In genomic region chr8:69775149-69775534, GRCm38 (mm10) we compare ENCODE assay signal across 7 mouse cellular contexts. TPM values are rescaled to one million over a fixed set of nuclear protein-coding genes. Genes with fewer than 3 reads are reported as not detected.
DNase-seq lines count a peak whose midpoint lies in the region; ATAC-seq lines count a peak whose summit lies in the region.

No protein-coding gene starts in this region.

- H3K27me3 ChIP-seq in neural tube, embryonic 11.5 days (ENCODE audit: control insufficient read depth, insufficient read depth, low read length): no peaks in the 10 kb centered on the region
- no peaks in the 10 kb centered on the region for H3K27me3 ChIP-seq in forebrain, embryonic 12.5 days
- H3K27me3 ChIP-seq in limb, embryonic 15.5 days: no peaks in the 10 kb centered on the region
- H3K27me3 ChIP-seq in stomach, embryonic 16.5 days (ENCODE audit: control insufficient read depth, insufficient read depth, low read length): no peaks in the 10 kb centered on the region

- WGBS in neural tube, embryonic 11.5 days: 58% methylated on average over 2 of the region's 2 CpGs
- 59% methylated on average over 2 of the region's 2 CpGs for WGBS in forebrain, embryonic 12.5 days
- WGBS in limb, embryonic 15.5 days: 40% methylated on average over 2 of the region's 2 CpGs
- 47% methylated on average over 2 of the region's 2 CpGs for WGBS in stomach, embryonic 16.5 days

- H3K4me1 ChIP-seq in neural tube, embryonic 11.5 days (ENCODE audit: control insufficient read depth, insufficient read depth, low read length): peaks cover 10% of the 10 kb centered on the region; the same call in 1 of the 2 replicates
- H3K4me1 ChIP-seq in forebrain, embryonic 12.5 days: peaks cover 28% of the 10 kb centered on the region
- peaks cover 17% of the 10 kb centered on the region for H3K4me1 ChIP-seq in limb, embryonic 15.5 days
- peaks cover 11% of the 10 kb centered on the region; the same call in 1 of the 2 replicates for H3K4me1 ChIP-seq in stomach, embryonic 16.5 days (ENCODE audit: control insufficient read depth, insufficient read depth, low read length)

- H3K9me3 ChIP-seq in neural tube, embryonic 11.5 days (ENCODE audit: control insufficient read depth, low read length): no peaks in the 10 kb centered on the region
- no peaks in the 10 kb centered on the region for H3K9me3 ChIP-seq in forebrain, embryonic 12.5 days
- no peaks in the 10 kb centered on the region for H3K9me3 ChIP-seq in limb, embryonic 15.5 days
- H3K9me3 ChIP-seq in stomach, embryonic 16.5 days (replicated peaks; ENCODE audit: control insufficient read depth, low read length): no peaks in the 10 kb centered on the region

- H3K9ac ChIP-seq in neural tube, embryonic 11.5 days (ENCODE audit: low read length): no peak overlapping the region; the same call in 1 of the 2 replicates
- peak overlapping the region; percentile 84; the same call in 1 of the 2 replicates for H3K9ac ChIP-seq in forebrain, embryonic 12.5 days
- no peak overlapping the region for H3K9ac ChIP-seq in limb, embryonic 15.5 days
- H3K9ac ChIP-seq in stomach, embryonic 16.5 days (ENCODE audit: low read length): no peak overlapping the region

- H3K4me2 ChIP-seq in neural tube, embryonic 11.5 days (ENCODE audit: low read depth): 0 out of 2 replicates have a peak overlapping the region, but pooled peaks have one; percentile 4
- H3K4me2 ChIP-seq in forebrain, embryonic 12.5 days: peak overlapping the region; percentile 39
- peak overlapping the region; percentile 36 for H3K4me2 ChIP-seq in limb, embryonic 15.5 days
- peak overlapping the region; percentile 43; the same call in 1 of the 2 replicates for H3K4me2 ChIP-seq in stomach, embryonic 16.5 days (ENCODE audit: low read depth, low read length)

- no peak overlapping the region for H3K27ac ChIP-seq in neural tube, embryonic 11.5 days (ENCODE audit: low read depth, low read length)
- H3K27ac ChIP-seq in forebrain, embryonic 12.5 days: peak overlapping the region; percentile 100; the same call in 1 of the 2 replicates
- peak overlapping the region; percentile 100; the same call in 1 of the 2 replicates for H3K27ac ChIP-seq in limb, embryonic 15.5 days
- H3K27ac ChIP-seq in stomach, embryonic 16.5 days (ENCODE audit: low read length): 0 out of 2 replicates have a peak overlapping the region, but pooled peaks have one; percentile 4

- H3K36me3 ChIP-seq in neural tube, embryonic 11.5 days (ENCODE audit: control insufficient read depth, insufficient read depth, low read length): no peaks in the 10 kb centered on the region
- H3K36me3 ChIP-seq in forebrain, embryonic 12.5 days (replicated peaks): 0 out of 2 replicates have a peak, but pooled peaks cover 2% of the 10 kb centered on the region
- H3K36me3 ChIP-seq in limb, embryonic 15.5 days: peaks cover 3% of the 10 kb centered on the region; the same call in 1 of the 2 replicates
- H3K36me3 ChIP-seq in stomach, embryonic 16.5 days (ENCODE audit: control insufficient read depth, insufficient read depth, low read length): no peaks in the 10 kb centered on the region

- peak overlapping the region; percentile 84; the same call in 1 of the 2 replicates for H3K4me3 ChIP-seq in neural tube, embryonic 11.5 days (ENCODE audit: low read depth, low read length)
- H3K4me3 ChIP-seq in forebrain, embryonic 12.5 days (replicated peaks): peak overlapping the region; percentile 80
- H3K4me3 ChIP-seq in limb, embryonic 15.5 days: peak overlapping the region; percentile 74
- H3K4me3 ChIP-seq in stomach, embryonic 16.5 days (replicated peaks; ENCODE audit: low read length): peak overlapping the region; percentile 90

- ATAC-seq in neural tube, embryonic 11.5 days (ENCODE audit: insufficient read depth, low FRiP score, low TSS enrichment): no peak
- no peak; the same call in 1 of the 2 replicates for ATAC-seq in forebrain, embryonic 12.5 days (ENCODE audit: low FRiP score)
- ATAC-seq in limb, embryonic 15.5 days (ENCODE audit: insufficient number of reproducible peaks, low FRiP score, low TSS enrichment, low read depth): no peak
- ATAC-seq in stomach, embryonic 16.5 days (ENCODE audit: insufficient read depth, low FRiP score): no peak

- DNase-seq in neural tube, embryonic 11.5 days (ENCODE audit: low spot score): no peak
- no peak for DNase-seq in neural tube, embryonic 10.5 days (ENCODE audit: extremely low spot score, low spot score)
- no peak for DNase-seq in cerebellum, adult 18-20 months
- no peak for DNase-seq in gastrocnemius, adult 8-10 months (ENCODE audit: low spot score in 2 of 2)

RNA-seq across cellular contexts. Expression of gene Gm20422, which starts 0.5 kb away (rescaled TPM):
- 0.36 TPM in 1 of 2 replicates, not detected in the other for polyA plus RNA-seq in neural tube, embryonic 11.5 days (2014; fragmentation: Nextera tagmentation; extraction: Ambion mirVana)
- polyA plus RNA-seq in forebrain, embryonic 12.5 days (2016; fragmentation: Nextera tagmentation; extraction: Ambion mirVana): 0.42 TPM in 1 of 2 replicates, not detected in the other
- 0.66 TPM in 1 of 2 replicates, not detected in the other for polyA plus RNA-seq in limb, embryonic 15.5 days (2015; fragmentation: Nextera tagmentation; extraction: Ambion mirVana)
- 0.55 TPM in 1 of 2 replicates, not detected in the other for polyA plus RNA-seq in stomach, embryonic 16.5 days (2015; fragmentation: Nextera tagmentation; extraction: Ambion mirVana)
- total RNA-seq in gastrocnemius, adult 8-10 months (2022): 1 to 10 TPM; 1.3 to 3.0 (median 1.7) TPM

RNA-seq across cellular contexts. Expression of gene Atp13a1, which starts 15.8 kb away (rescaled TPM):
- polyA plus RNA-seq in neural tube, embryonic 11.5 days (2014; fragmentation: Nextera tagmentation; extraction: Ambion mirVana): 47.7 and 50.1 TPM in 2 replicates
- 53.5 and 55.3 TPM in 2 replicates for polyA plus RNA-seq in forebrain, embryonic 12.5 days (2016; fragmentation: Nextera tagmentation; extraction: Ambion mirVana)
- 48.7 and 50.0 TPM in 2 replicates for polyA plus RNA-seq in limb, embryonic 15.5 days (2015; fragmentation: Nextera tagmentation; extraction: Ambion mirVana)
- 45.6 and 46.6 TPM in 2 replicates for polyA plus RNA-seq in stomach, embryonic 16.5 days (2015; fragmentation: Nextera tagmentation; extraction: Ambion mirVana)
- total RNA-seq in gastrocnemius, adult 8-10 months (2022): 1 to 10 TPM; 6.7 to 9.7 (median 8.8) TPM

RNA-seq across cellular contexts. Expression of gene Zfp866, which starts 15.8 kb away (rescaled TPM):
- 39.5 and 42.0 TPM in 2 replicates for polyA plus RNA-seq in neural tube, embryonic 11.5 days (2014; fragmentation: Nextera tagmentation; extraction: Ambion mirVana)
- 42.3 and 43.1 TPM in 2 replicates for polyA plus RNA-seq in forebrain, embryonic 12.5 days (2016; fragmentation: Nextera tagmentation; extraction: Ambion mirVana)
- 27.3 and 28.9 TPM in 2 replicates for polyA plus RNA-seq in limb, embryonic 15.5 days (2015; fragmentation: Nextera tagmentation; extraction: Ambion mirVana)
- polyA plus RNA-seq in stomach, embryonic 16.5 days (2015; fragmentation: Nextera tagmentation; extraction: Ambion mirVana): 24.1 and 25.8 TPM in 2 replicates
- total RNA-seq in gastrocnemius, adult 8-10 months (2022): 10 to 100 TPM; 11.1 to 16.1 (median 12.4) TPM

RNA-seq across cellular contexts. Expression of gene Zfp963, which starts 25.4 kb away (rescaled TPM):
- polyA plus RNA-seq in neural tube, embryonic 11.5 days (2014; fragmentation: Nextera tagmentation; extraction: Ambion mirVana): 7.6 and 8.8 TPM in 2 replicates
- polyA plus RNA-seq in forebrain, embryonic 12.5 days (2016; fragmentation: Nextera tagmentation; extraction: Ambion mirVana): 7.7 and 7.8 TPM in 2 replicates
- polyA plus RNA-seq in limb, embryonic 15.5 days (2015; fragmentation: Nextera tagmentation; extraction: Ambion mirVana): 7.0 and 7.2 TPM in 2 replicates
- polyA plus RNA-seq in stomach, embryonic 16.5 days (2015; fragmentation: Nextera tagmentation; extraction: Ambion mirVana): 5.3 and 5.4 TPM in 2 replicates
- total RNA-seq in gastrocnemius, adult 8-10 months (2022): 1 to 10 TPM; 2.6 to 3.9 (median 3.2) TPM

RNA-seq across cellular contexts. Expression of gene Gmip, which starts 33.3 kb away (rescaled TPM):
- 10.9 and 14.2 TPM in 2 replicates for polyA plus RNA-seq in neural tube, embryonic 11.5 days (2014; fragmentation: Nextera tagmentation; extraction: Ambion mirVana)
- polyA plus RNA-seq in forebrain, embryonic 12.5 days (2016; fragmentation: Nextera tagmentation; extraction: Ambion mirVana): 17.2 and 17.3 TPM in 2 replicates
- 10.4 and 10.8 TPM in 2 replicates for polyA plus RNA-seq in limb, embryonic 15.5 days (2015; fragmentation: Nextera tagmentation; extraction: Ambion mirVana)
- 10.0 and 11.0 TPM in 2 replicates for polyA plus RNA-seq in stomach, embryonic 16.5 days (2015; fragmentation: Nextera tagmentation; extraction: Ambion mirVana)
- 1 to 10 TPM; 2.7 to 5.3 (median 3.5) TPM for total RNA-seq in gastrocnemius, adult 8-10 months (2022)
